Mouse (Mus musculus) ES-Bruce4 (cell line): ENCODE data around the gene Racgap1.

Experiments
- CTCF ChIP-seq: IDR thresholded peaks from one replicate; pipeline ENCODE4 v1.8.1; 2011; ENCODE audit warnings: low read depth, low read length
- EP300 ChIP-seq: IDR thresholded peaks from 2 replicates; pipeline ENCODE4 v1.6.1; 2011; ENCODE audit warnings: low read depth, low read length; ENCODE audit not compliant: insufficient read depth
- POLR2A ChIP-seq: IDR thresholded peaks from one replicate; pipeline ENCODE4 v1.8.1; 2011; ENCODE audit warnings: low read length; ENCODE audit not compliant: insufficient read depth

DNA sequence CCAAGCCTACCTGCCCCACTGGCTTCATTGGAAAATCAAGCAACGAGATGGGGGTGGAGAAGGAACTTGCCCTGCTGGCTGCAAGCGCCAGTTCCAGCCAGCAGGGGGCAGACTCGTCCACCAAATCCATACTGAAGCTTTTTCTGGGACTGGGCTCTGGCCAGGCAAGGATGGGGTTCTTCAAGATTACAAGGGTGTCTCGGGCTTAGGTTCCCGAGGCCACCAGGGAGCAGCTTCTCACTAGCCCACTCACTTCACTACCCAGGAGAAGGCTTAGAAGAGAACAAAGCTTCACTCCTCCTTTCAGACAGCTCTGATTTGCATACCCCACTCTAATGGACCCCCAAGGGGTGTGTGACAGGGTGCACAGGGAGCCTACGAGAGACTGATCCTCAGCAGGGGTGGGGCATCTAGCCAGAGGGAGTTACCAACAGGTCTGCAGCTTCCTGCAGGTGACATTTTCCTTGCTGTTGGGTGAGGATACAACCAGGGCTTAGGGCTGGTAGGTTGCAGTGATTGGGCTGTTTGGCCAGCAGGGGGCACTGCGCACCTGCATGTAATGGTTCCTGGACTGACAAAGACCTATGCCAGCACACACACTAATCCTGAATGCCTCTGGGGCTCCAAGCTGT lies 55.3 kb downstream of the Racgap1 start:
- TF ChIP-seq POLR2A (no peak), EP300 (0 out of 2 replicates have a peak, but pooled peaks have one; percentile 27), CTCF (peak; percentile 97)
